Mouse (Mus musculus): Measurements from ENCODE around the gene Ntm. TPM values are rescaled to one million over a fixed set of nuclear protein-coding genes. Genes with fewer than 3 reads are reported as not detected.

Ntm gene
- polyA plus RNA-seq, 1 experiment from 2014 or later: 39.7 TPM

- Histone ChIP-seq H3K9ac (ENCODE audit: low read depth, low read length) (no peak overlapping the region), H3K4me2 (no peak overlapping the region), H3K4me1 (ENCODE audit: control insufficient read depth, insufficient read depth, low read length) (peaks cover 3% of the 10 kb centered on the region; the same call in 1 of the 2 replicates), H3K27ac (ENCODE audit: low read depth, low read length) (no peak overlapping the region), H3K4me3 (ENCODE audit: low read depth, low read length) (no peak overlapping the region), H3K36me3 (ENCODE audit: control insufficient read depth, insufficient read depth, low read length) (no peaks in the 10 kb centered on the region), H3K27me3 (ENCODE audit: control insufficient read depth, insufficient read depth, low read length) (no peaks in the 10 kb centered on the region), H3K9me3 (replicated peaks; ENCODE audit: control insufficient read depth, low read length) (no peaks in the 10 kb centered on the region)
- ATAC-seq (replicated peaks; ENCODE audit: insufficient number of reproducible peaks, low FRiP score, low TSS enrichment): no peak
- 82% methylated on average over 3 of the region's 3 CpGs for WGBS (ENCODE audit: insufficient replicate concordance)
Observed at GRCm38 (mm10) chr9:29236752-29237151, 726.2 kb downstream of the Ntm start.

GRCm38 (mm10) chr9:29227747-29228146 is 735.2 kb downstream of the Ntm start:
- H3K4me3 ChIP-seq (ENCODE audit: low read depth, low read length): no peak overlapping the region
- H3K27me3 ChIP-seq (ENCODE audit: control insufficient read depth, insufficient read depth, low read length): no peaks in the 10 kb centered on the region
- no peak overlapping the region for H3K4me2 ChIP-seq
- no peaks in the 10 kb centered on the region for H3K9me3 ChIP-seq (replicated peaks; ENCODE audit: control insufficient read depth, low read length)
- H3K9ac ChIP-seq (ENCODE audit: low read depth, low read length): no peak overlapping the region
- no peaks in the 10 kb centered on the region for H3K36me3 ChIP-seq (ENCODE audit: control insufficient read depth, insufficient read depth, low read length)
- no peak overlapping the region for H3K27ac ChIP-seq (ENCODE audit: low read depth, low read length)
- WGBS (ENCODE audit: insufficient replicate concordance): 93% methylated on average over 4 of the region's 4 CpGs
- no peak for ATAC-seq (replicated peaks; ENCODE audit: insufficient number of reproducible peaks, low FRiP score, low TSS enrichment)
- H3K4me1 ChIP-seq (ENCODE audit: control insufficient read depth, insufficient read depth, low read length): no peaks in the 10 kb centered on the region

- H3K9ac ChIP-seq (ENCODE audit: low read depth, low read length): no peak overlapping the region
- H3K9me3 ChIP-seq (replicated peaks; ENCODE audit: control insufficient read depth, low read length): no peaks in the 10 kb centered on the region
- H3K4me3 ChIP-seq (ENCODE audit: low read depth, low read length): no peak overlapping the region
- WGBS (ENCODE audit: insufficient replicate concordance): 67% methylated on average over 10 of the region's 10 CpGs
- no peak for ATAC-seq (replicated peaks; ENCODE audit: insufficient number of reproducible peaks, low FRiP score, low TSS enrichment)
- no peaks in the 10 kb centered on the region for H3K36me3 ChIP-seq (ENCODE audit: control insufficient read depth, insufficient read depth, low read length)
- H3K4me1 ChIP-seq (ENCODE audit: control insufficient read depth, insufficient read depth, low read length): no peaks in the 10 kb centered on the region
- no peak overlapping the region for H3K27ac ChIP-seq (ENCODE audit: low read depth, low read length)
- H3K27me3 ChIP-seq (ENCODE audit: control insufficient read depth, insufficient read depth, low read length): no peaks in the 10 kb centered on the region
- H3K4me2 ChIP-seq: no peak overlapping the region
Observed at GRCm38 (mm10) chr9:29222915-29223545, 739.9 kb downstream of the Ntm start.

GRCm38 (mm10) chr9:29220941-29221615 is 741.9 kb downstream of the Ntm start:
- no peaks in the 10 kb centered on the region for H3K9me3 ChIP-seq (replicated peaks; ENCODE audit: control insufficient read depth, low read length)
- no peak overlapping the region for H3K4me2 ChIP-seq
- no peak overlapping the region for H3K9ac ChIP-seq (ENCODE audit: low read depth, low read length)
- no peak for ATAC-seq (replicated peaks; ENCODE audit: insufficient number of reproducible peaks, low FRiP score, low TSS enrichment)
- H3K27ac ChIP-seq (ENCODE audit: low read depth, low read length): no peak overlapping the region
- H3K4me3 ChIP-seq (ENCODE audit: low read depth, low read length): no peak overlapping the region
- no peaks in the 10 kb centered on the region for H3K36me3 ChIP-seq (ENCODE audit: control insufficient read depth, insufficient read depth, low read length)
- no peaks in the 10 kb centered on the region for H3K27me3 ChIP-seq (ENCODE audit: control insufficient read depth, insufficient read depth, low read length)
- WGBS (ENCODE audit: insufficient replicate concordance): 29% methylated on average over 5 of the region's 5 CpGs
- H3K4me1 ChIP-seq (ENCODE audit: control insufficient read depth, insufficient read depth, low read length): no peaks in the 10 kb centered on the region

- Histone ChIP-seq H3K4me1 (ENCODE audit: control insufficient read depth, insufficient read depth, low read length) (no peaks in the 10 kb centered on the region), H3K27me3 (ENCODE audit: control insufficient read depth, insufficient read depth, low read length) (no peaks in the 10 kb centered on the region), H3K27ac (ENCODE audit: low read depth, low read length) (no peak overlapping the region), H3K4me3 (ENCODE audit: low read depth, low read length) (no peak overlapping the region), H3K9me3 (replicated peaks; ENCODE audit: control insufficient read depth, low read length) (no peaks in the 10 kb centered on the region), H3K36me3 (ENCODE audit: control insufficient read depth, insufficient read depth, low read length) (no peaks in the 10 kb centered on the region), H3K4me2 (no peak overlapping the region), H3K9ac (ENCODE audit: low read depth, low read length) (no peak overlapping the region)
- no peak for ATAC-seq (replicated peaks; ENCODE audit: insufficient number of reproducible peaks, low FRiP score, low TSS enrichment)
- 47% methylated on average over 11 of the region's 11 CpGs for WGBS (ENCODE audit: insufficient replicate concordance)
Observed at GRCm38 (mm10) chr9:29220493-29220892, 742.4 kb downstream of the Ntm start.

GRCm38 (mm10) chr9:29217951-29218350 is 745.0 kb downstream of the Ntm start:
- WGBS (ENCODE audit: insufficient replicate concordance): 85% methylated on average over 7 of the region's 7 CpGs
- no peak overlapping the region for H3K4me3 ChIP-seq (ENCODE audit: low read depth, low read length)
- no peak overlapping the region for H3K9ac ChIP-seq (ENCODE audit: low read depth, low read length)
- H3K9me3 ChIP-seq (replicated peaks; ENCODE audit: control insufficient read depth, low read length): no peaks in the 10 kb centered on the region
- no peak overlapping the region for H3K4me2 ChIP-seq
- H3K27me3 ChIP-seq (ENCODE audit: control insufficient read depth, insufficient read depth, low read length): no peaks in the 10 kb centered on the region
- no peaks in the 10 kb centered on the region for H3K36me3 ChIP-seq (ENCODE audit: control insufficient read depth, insufficient read depth, low read length)
- H3K27ac ChIP-seq (ENCODE audit: low read depth, low read length): no peak overlapping the region
- ATAC-seq (replicated peaks; ENCODE audit: insufficient number of reproducible peaks, low FRiP score, low TSS enrichment): no peak
- H3K4me1 ChIP-seq (ENCODE audit: control insufficient read depth, insufficient read depth, low read length): no peaks in the 10 kb centered on the region

- Histone ChIP-seq H3K4me2 (no peak overlapping the region), H3K9ac (ENCODE audit: low read depth, low read length) (no peak overlapping the region), H3K4me1 (ENCODE audit: control insufficient read depth, insufficient read depth, low read length) (no peaks in the 10 kb centered on the region), H3K27ac (ENCODE audit: low read depth, low read length) (no peak overlapping the region), H3K9me3 (replicated peaks; ENCODE audit: control insufficient read depth, low read length) (no peaks in the 10 kb centered on the region), H3K36me3 (ENCODE audit: control insufficient read depth, insufficient read depth, low read length) (no peaks in the 10 kb centered on the region), H3K27me3 (ENCODE audit: control insufficient read depth, insufficient read depth, low read length) (no peaks in the 10 kb centered on the region), H3K4me3 (ENCODE audit: low read depth, low read length) (no peak overlapping the region)
- ATAC-seq (replicated peaks; ENCODE audit: insufficient number of reproducible peaks, low FRiP score, low TSS enrichment): no peak
- 89% methylated on average over 8 of the region's 8 CpGs for WGBS (ENCODE audit: insufficient replicate concordance)
Observed at GRCm38 (mm10) chr9:29216528-29216927, 746.4 kb downstream of the Ntm start.

GRCm38 (mm10) chr9:29215796-29216195 is 747.1 kb downstream of the Ntm start:
- no peak overlapping the region for H3K9ac ChIP-seq (ENCODE audit: low read depth, low read length)
- H3K4me1 ChIP-seq (ENCODE audit: control insufficient read depth, insufficient read depth, low read length): no peaks in the 10 kb centered on the region
- no peak for ATAC-seq (replicated peaks; ENCODE audit: insufficient number of reproducible peaks, low FRiP score, low TSS enrichment)
- H3K4me3 ChIP-seq (ENCODE audit: low read depth, low read length): no peak overlapping the region
- no peaks in the 10 kb centered on the region for H3K9me3 ChIP-seq (replicated peaks; ENCODE audit: control insufficient read depth, low read length)
- no peaks in the 10 kb centered on the region for H3K36me3 ChIP-seq (ENCODE audit: control insufficient read depth, insufficient read depth, low read length)
- no peak overlapping the region for H3K27ac ChIP-seq (ENCODE audit: low read depth, low read length)
- H3K4me2 ChIP-seq: no peak overlapping the region
- WGBS (ENCODE audit: insufficient replicate concordance): 81% methylated on average over 2 of the region's 2 CpGs
- H3K27me3 ChIP-seq (ENCODE audit: control insufficient read depth, insufficient read depth, low read length): no peaks in the 10 kb centered on the region

GRCm38 (mm10) chr9:29215241-29215640 is 747.7 kb downstream of the Ntm start:
- Histone ChIP-seq H3K27ac (ENCODE audit: low read depth, low read length) (no peak overlapping the region), H3K4me1 (ENCODE audit: control insufficient read depth, insufficient read depth, low read length) (no peaks in the 10 kb centered on the region), H3K27me3 (ENCODE audit: control insufficient read depth, insufficient read depth, low read length) (no peaks in the 10 kb centered on the region), H3K36me3 (ENCODE audit: control insufficient read depth, insufficient read depth, low read length) (no peaks in the 10 kb centered on the region), H3K4me2 (no peak overlapping the region), H3K4me3 (ENCODE audit: low read depth, low read length) (no peak overlapping the region), H3K9ac (ENCODE audit: low read depth, low read length) (no peak overlapping the region), H3K9me3 (replicated peaks; ENCODE audit: control insufficient read depth, low read length) (no peaks in the 10 kb centered on the region)
- WGBS (ENCODE audit: insufficient replicate concordance): 83% methylated on average over 1 of the region's 1 CpGs
- ATAC-seq (replicated peaks; ENCODE audit: insufficient number of reproducible peaks, low FRiP score, low TSS enrichment): no peak
